Mouse (Mus musculus) spleen, adult 2 months (tissue): ENCODE measurements around the gene Cldn19.

ENCODE experiments used
- CTCF ChIP-seq: fragments of 200-500 bp; IDR thresholded peaks from 2 replicates; pipeline ENCODE4 v1.5.1; 2011; ENCODE audit warnings: mild to moderate bottlenecking, inconsistent platforms; ENCODE audit not compliant: insufficient read depth, insufficient read length, insufficient replicate concordance; ENCODE audit errors: extremely low read depth
- POLR2A ChIP-seq: fragments of 200-500 bp; IDR thresholded peaks from 2 replicates; pipeline ENCODE4 v1.6.1; 2011; ENCODE audit warnings: low read depth, low read length, inconsistent platforms

- TF ChIP-seq CTCF (no peak), POLR2A (no peak)
Observed at GRCm38 (mm10) chr4:119255351-119255750, at the start of gene Cldn19.
